Mouse (Mus musculus) hindbrain, postnatal 0 days (tissue): Measurements from ENCODE around the gene D17Wsu92e. TPM values are rescaled to one million over a fixed set of nuclear protein-coding genes. Genes with fewer than 3 reads are reported as not detected.

Source experiments
- ATAC-seq: fragments of 200-750 bp; cut with Nextera tagmentation; 2 replicates; pipeline ENCODE4 v1.8.0; 2017; ENCODE audit warnings: mild to moderate bottlenecking, moderate TSS enrichment, moderate library complexity
- DNase-seq: peaks from one replicate; pipeline ENCODE4 v3.0.0-alpha.2; 2015; ENCODE audit warnings: low spot score
- H3K27ac ChIP-seq: fragments of 300-500 bp; sonication (generic); 2 replicates; pipeline ENCODE4 v1.5.1; 2014; ENCODE audit warnings: mild to moderate bottlenecking
- H3K27me3 ChIP-seq: fragments of 300-500 bp; sonication (generic); 2 replicates; pipeline ENCODE4 v1.6.1; 2014; ENCODE audit warnings: low read length, mixed read lengths; ENCODE audit not compliant: insufficient read depth
- H3K36me3 ChIP-seq: fragments of 300-500 bp; sonication (generic); 2 replicates; pipeline ENCODE4 v1.6.1; 2014; ENCODE audit warnings: low read length, mixed read lengths; ENCODE audit not compliant: insufficient read depth
- H3K4me1 ChIP-seq: fragments of 300-500 bp; sonication (generic); 2 replicates; pipeline ENCODE4 v1.6.1; 2014; ENCODE audit warnings: antibody characterized with exemption, low read length, mixed read lengths; ENCODE audit not compliant: insufficient read depth
- H3K4me2 ChIP-seq: fragments of 300-500 bp; sonication (generic); 2 replicates; pipeline ENCODE4 v1.6.1; 2014; ENCODE audit warnings: low read depth, mild to moderate bottlenecking, low read length, moderate library complexity, mixed read lengths
- H3K4me3 ChIP-seq: fragments of 300-500 bp; sonication (generic); 2 replicates; pipeline ENCODE4 v1.5.1; 2014; ENCODE audit warnings: low read length
- H3K9ac ChIP-seq: fragments of 300-500 bp; sonication (generic); replicated peaks from 2 replicates; pipeline ENCODE4 v1.6.1; 2014; ENCODE audit warnings: mild to moderate bottlenecking, low read length, moderate library complexity, mixed read lengths
- H3K9me3 ChIP-seq: fragments of 300-500 bp; sonication (generic); 2 replicates; pipeline ENCODE4 v1.6.1; 2016; ENCODE audit warnings: low read length, mixed read lengths
- CTCF ChIP-seq: IDR thresholded peaks from 2 replicates; pipeline ENCODE4 v1.5.1; 2016; ENCODE audit warnings: antibody characterized with exemption, control low read depth, low read depth
- WGBS: fragments of 180-500 bp; shearing (Covaris S2); extraction: QIAGEN DNeasy Blood & Tissue Kit; methylation state at CpG from one replicate; pipeline ENCODE4 v1.1.7; 2014; 5-methylcytosine and 5-hydroxymethylcytosine counted together
- polyA plus RNA-seq: library from polyadenylated mRNA; unstranded; fragments of >200 nt; fragmentation: Nextera tagmentation; extraction: Ambion mirVana; gene quantifications from 2 replicates; pipeline ENCODE4 v1.2.1, GENCODE M21; 2015
- total RNA-seq: library from RNA; depleted of rRNA; stranded (reverse); fragments of >200 nt; gene quantifications from 2 replicates; pipeline ENCODE4 v1.2.3, GENCODE M21; 2014

D17Wsu92e gene
- total and polyA plus RNA-seq, 2 experiments from 2014 or later, result 10.5 to 73.4 TPM

DNA sequence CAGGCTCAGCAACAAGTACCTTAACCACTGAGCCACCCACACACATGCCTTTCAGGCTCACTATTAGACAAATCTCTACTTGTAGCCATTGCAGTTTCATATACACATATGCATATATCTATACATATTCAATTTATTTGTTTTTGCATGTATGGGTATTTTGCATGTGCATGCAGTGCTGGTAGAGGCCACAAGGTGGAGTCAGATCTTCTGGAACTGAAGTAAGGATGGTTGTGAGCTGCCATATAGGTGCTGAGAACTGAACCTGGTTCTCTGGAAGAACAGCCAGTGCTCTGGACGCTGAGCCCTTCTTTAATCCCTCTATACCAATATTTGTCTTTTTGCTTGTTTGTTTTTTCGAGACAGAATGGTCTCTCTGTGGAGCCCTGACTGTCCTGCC is 56.0 kb downstream of the D17Wsu92e start:
- no peak for DNase-seq
- Histone ChIP-seq H3K27me3 (no peaks in the 10 kb centered on the region), H3K4me2 (no peak overlapping the region), H3K4me3 (no peak overlapping the region), H3K36me3 (no peaks in the 10 kb centered on the region; the same call in 1 of the 2 replicates), H3K27ac (no peak overlapping the region), H3K4me1 (no peaks in the 10 kb centered on the region), H3K9me3 (no peaks in the 10 kb centered on the region), H3K9ac (no peak overlapping the region)
- TF ChIP-seq CTCF, result peak; percentile 43
- no peak for ATAC-seq
- WGBS, result 100% methylated on average over 2 of the region's 2 CpGs

- H3K9me3 ChIP-seq, result no peaks in the 10 kb centered on the region
- no peak overlapping the region for H3K4me3 ChIP-seq
- H3K27me3 ChIP-seq, result no peaks in the 10 kb centered on the region
- 87% methylated on average over 11 of the region's 11 CpGs for whole genome bisulfite sequencing
- DNase-seq (no peak), ATAC-seq (no peak)
- peak overlapping the region; percentile 36; the same call in 1 of the 2 replicates for H3K27ac ChIP-seq
- H3K4me1 ChIP-seq, result no peaks in the 10 kb centered on the region
- H3K9ac ChIP-seq, result no peak overlapping the region
- no peak overlapping the region for H3K4me2 ChIP-seq
- TF ChIP-seq CTCF, result no peak
- no peaks in the 10 kb centered on the region; the same call in 1 of the 2 replicates for H3K36me3 ChIP-seq
These were observed 57.6 kb downstream of the D17Wsu92e start for GRCm38 (mm10) chr17:27762884-27763283.

- Histone ChIP-seq H3K36me3 (no peaks in the 10 kb centered on the region), H3K27me3 (no peaks in the 10 kb centered on the region), H3K4me3 (no peak overlapping the region), H3K9me3 (no peaks in the 10 kb centered on the region), H3K4me1 (no peaks in the 10 kb centered on the region), H3K9ac (no peak overlapping the region), H3K27ac (peak overlapping the region; percentile 54; the same call in 1 of the 2 replicates), H3K4me2 (no peak overlapping the region)
- WGBS, result 25% methylated on average over 9 of the region's 9 CpGs
- peak; percentile 99 for TF ChIP-seq CTCF
- DNase-seq (peak; percentile 95), ATAC-seq (peak; percentile 95)
These were observed 58.7 kb downstream of the D17Wsu92e start for GRCm38 (mm10) chr17:27761639-27762336.

GRCm38 (mm10) chr17:27760169-27760568 is 60.3 kb downstream of the D17Wsu92e start:
- H3K36me3 ChIP-seq, result no peaks in the 10 kb centered on the region
- WGBS, result 79% methylated on average over 6 of the region's 6 CpGs
- H3K4me2 ChIP-seq, result no peak overlapping the region
- DNase-seq (no peak), ATAC-seq (no peak)
- H3K9ac ChIP-seq, result no peak overlapping the region
- no peak for TF ChIP-seq CTCF
- peaks cover 4% of the 10 kb centered on the region; the same call in 1 of the 2 replicates for H3K4me1 ChIP-seq
- H3K27me3 ChIP-seq, result no peaks in the 10 kb centered on the region
- no peak overlapping the region for H3K27ac ChIP-seq
- no peak overlapping the region for H3K4me3 ChIP-seq
- H3K9me3 ChIP-seq, result no peaks in the 10 kb centered on the region

DNA sequence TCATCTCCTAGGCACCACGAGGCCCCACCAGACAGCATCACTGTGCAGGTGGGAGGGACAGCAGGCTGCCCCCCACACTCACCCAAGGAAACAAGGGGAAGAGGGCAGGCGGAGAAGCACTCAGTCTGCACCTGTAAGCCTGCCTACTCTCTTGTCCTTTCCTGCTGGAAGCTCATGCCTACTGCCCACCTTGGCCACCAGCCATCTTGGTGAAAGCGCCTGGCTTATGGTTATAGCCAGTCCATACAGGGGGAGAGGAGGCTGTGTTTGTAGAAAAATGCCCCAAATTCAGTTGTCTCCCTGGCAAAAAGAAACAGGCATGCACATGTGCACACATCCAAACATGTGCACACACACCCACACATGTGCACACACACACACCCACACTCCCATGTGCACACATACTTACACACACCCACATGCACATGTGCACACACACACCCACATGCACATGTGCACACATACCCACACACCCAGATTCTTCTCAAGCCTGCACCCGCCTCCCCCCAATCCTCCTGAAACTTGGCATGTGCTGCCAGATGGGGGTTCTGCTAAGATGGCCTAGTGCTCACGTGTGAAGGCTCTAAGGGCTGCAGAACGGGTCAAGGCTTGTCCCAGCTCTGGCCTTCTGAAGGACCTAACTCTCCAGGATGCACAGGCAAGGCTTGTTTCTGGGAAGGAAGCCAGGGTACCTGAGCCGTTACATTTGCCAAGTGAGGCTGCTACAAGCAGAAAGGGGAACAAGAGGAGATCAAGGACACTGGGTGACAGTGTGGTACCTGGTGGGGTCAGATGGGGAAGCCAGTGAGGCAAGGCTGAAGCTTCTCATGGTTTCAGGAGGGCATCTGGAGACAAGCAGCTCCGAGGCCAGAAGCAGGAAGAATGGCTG is 68.9 kb downstream of the D17Wsu92e start:
- DNase-seq (no peak), ATAC-seq (no peak)
- no peak overlapping the region for H3K4me2 ChIP-seq

GRCm38 (mm10) chr17:27750451-27750942 is 70.0 kb downstream of the D17Wsu92e start:
- no peak for DNase-seq
- 89% methylated on average over 6 of the region's 6 CpGs for WGBS
- Histone ChIP-seq H3K36me3 (no peaks in the 10 kb centered on the region; the same call in 1 of the 2 replicates), H3K4me2 (no peak overlapping the region), H3K4me3 (no peak overlapping the region), H3K27me3 (no peaks in the 10 kb centered on the region), H3K4me1 (no peaks in the 10 kb centered on the region), H3K27ac (no peak overlapping the region), H3K9me3 (no peaks in the 10 kb centered on the region), H3K9ac (no peak overlapping the region)
- no peak for ATAC-seq
- no peak for TF ChIP-seq CTCF

More for the DNA sequence above, 68.9 kb downstream of the D17Wsu92e start:
- Histone ChIP-seq H3K4me3 (no peak overlapping the region), H3K27me3 (no peaks in the 10 kb centered on the region), H3K27ac (no peak overlapping the region), H3K4me1 (peaks cover 2% of the 10 kb centered on the region; the same call in 1 of the 2 replicates), H3K9ac (no peak overlapping the region), H3K9me3 (no peaks in the 10 kb centered on the region), H3K36me3 (no peaks in the 10 kb centered on the region; the same call in 1 of the 2 replicates)
- no peak for TF ChIP-seq CTCF
- 83% methylated on average over 8 of the region's 8 CpGs for WGBS
